ENCODE assay signal across 8 mouse cellular contexts in genomic region chr10:42715366-42716035, GRCm38 (mm10). TPM values are rescaled to one million over a fixed set of nuclear protein-coding genes. Genes with fewer than 3 reads are reported as not detected.
A peak's percentile ranks its signal among the peaks of the same experiment; 100 is the strongest.
DNase-seq lines count a peak whose midpoint lies in the region; ATAC-seq and TF ChIP-seq lines count a peak whose summit lies in the region.

No protein-coding gene starts in this region.

- peak overlapping the region; percentile 83 for H3K9ac ChIP-seq in liver, adult 2 months (ENCODE audit: low read depth, low read length)
- H3K9ac ChIP-seq in limb, embryonic 12.5 days (replicated peaks) = no peak overlapping the region

- H3K27me3 ChIP-seq in liver, adult 2 months (ENCODE audit: control insufficient read depth, insufficient read depth, low read length) = no peaks in the 10 kb centered on the region
- peaks cover 36% of the 10 kb centered on the region for H3K27me3 ChIP-seq in limb, embryonic 12.5 days

- no peak for TF ChIP-seq POLR2A in liver, adult 2 months (IDR thresholded peaks at IDR 0.05; ENCODE audit: extremely low read depth, insufficient read depth, low read length)

- no peaks in the 10 kb centered on the region for H3K9me3 ChIP-seq in limb, embryonic 12.5 days

- H3K4me2 ChIP-seq in limb, embryonic 12.5 days = peak overlapping the region; percentile 51

- TF ChIP-seq CTCF in liver, adult 2 months (IDR thresholded peaks at IDR 0.05; ENCODE audit: low read depth, low read length) = no peak

- no peaks in the 10 kb centered on the region for H3K79me2 ChIP-seq in liver, adult 2 months (ENCODE audit: control insufficient read depth, insufficient read depth, low read length)

- H3K4me3 ChIP-seq in liver, adult 2 months (ENCODE audit: insufficient read depth, low read depth, low read length) = peak overlapping the region; percentile 32
- H3K4me3 ChIP-seq in limb, embryonic 12.5 days (replicated peaks) = peak overlapping the region; percentile 21; the same call in 1 of the 2 replicates

- peak; percentile 87 for DNase-seq in liver, adult 2 months (ENCODE audit: extremely low read depth, low read depth, low spot score)
- DNase-seq in liver = no peak
- peak; percentile 62 for DNase-seq in retina, embryonic 14.5 days (ENCODE audit: low spot score)
- no peak for DNase-seq in cerebellum, adult 8-10 months
- no peak for DNase-seq in adrenal gland, postnatal 4 days (ENCODE audit: low spot score in 2 of 2)
- no peak for DNase-seq in gastrocnemius, adult 18-20 months (ENCODE audit: low spot score)

- WGBS in liver, adult 2 months = 26% methylated on average over 19 of the region's 19 CpGs
- 10% methylated on average over 19 of the region's 19 CpGs for WGBS in limb, embryonic 12.5 days

- peak overlapping the region; percentile 100 for H3K27ac ChIP-seq in liver, adult 2 months (replicated peaks; ENCODE audit: insufficient read depth, low read depth, low read length)
- no peak overlapping the region for H3K27ac ChIP-seq in limb, embryonic 12.5 days

- ATAC-seq in granulocyte monocyte progenitor cell, adult 5-6 weeks (replicated peaks; ENCODE audit: poor library complexity, severe bottlenecking) = peak; percentile 46
- ATAC-seq in limb, embryonic 12.5 days (ENCODE audit: insufficient number of reproducible peaks, insufficient read depth, low FRiP score, low TSS enrichment, low read depth) = no peak

- peaks cover 12% of the 10 kb centered on the region for H3K4me1 ChIP-seq in liver, adult 2 months (ENCODE audit: control insufficient read depth, insufficient read depth, low read length)
- peaks cover 16% of the 10 kb centered on the region for H3K4me1 ChIP-seq in limb, embryonic 12.5 days (replicated peaks)

- no peaks in the 10 kb centered on the region for H3K36me3 ChIP-seq in liver, adult 2 months (ENCODE audit: control insufficient read depth, insufficient read depth, low read length)
- no peaks in the 10 kb centered on the region for H3K36me3 ChIP-seq in limb, embryonic 12.5 days

RNA-seq across cellular contexts. Expression of gene Sec63, which starts 45.8 kb away (rescaled TPM):
- total RNA-seq in liver, adult 2 months (2014; rRNA removed) = 36.7 and 42.8 TPM in 2 replicates
- polyA plus RNA-seq in liver, adult 2 months (2012; rRNA removed) = 12.5 and 13.6 TPM in 2 replicates
- total RNA-seq in granulocyte monocyte progenitor cell, adult 5-6 weeks (2014; fragmentation: Nextera tagmentation) = 45.5 and 54.6 TPM in 2 replicates
- 46.8 and 68.4 TPM in 2 replicates for total RNA-seq in granulocyte monocyte progenitor cell, adult 5-6 weeks (2017)
- polyA plus RNA-seq in limb, embryonic 12.5 days (2016; fragmentation: Nextera tagmentation; extraction: Ambion mirVana) = 28.6 and 33.5 TPM in 2 replicates
- total RNA-seq in adrenal gland, postnatal 4 days (2021) = 10 to 100 TPM; 57.4 to 60.0 TPM
- 10 to 100 TPM; 26.9 to 27.7 TPM for total RNA-seq in gastrocnemius, adult 18-20 months (2021)

Comparison
In these comparisons a context has a peak if more than half of its experiments do, and no peak if none do; other contexts are left out.
1. DNase-seq: peak in liver, adult 2 months (single experiment) and retina, embryonic 14.5 days (single experiment); none in liver (single experiment), cerebellum, adult 8-10 months (single experiment), adrenal gland, postnatal 4 days (0 of 2) and gastrocnemius, adult 18-20 months (single experiment).